Mouse (Mus musculus): Measurements from ENCODE around the gene AI413582. TPM values are rescaled to one million over a fixed set of nuclear protein-coding genes. Genes with fewer than 3 reads are reported as not detected.

Gene AI413582
- 100 to 1,000 TPM in 2 of 3 experiments, 10 to 100 TPM in 1; 97.7 to 129 (median 111) TPM for polyA plus RNA-seq (2017; shearing (Covaris generic))

DNA sequence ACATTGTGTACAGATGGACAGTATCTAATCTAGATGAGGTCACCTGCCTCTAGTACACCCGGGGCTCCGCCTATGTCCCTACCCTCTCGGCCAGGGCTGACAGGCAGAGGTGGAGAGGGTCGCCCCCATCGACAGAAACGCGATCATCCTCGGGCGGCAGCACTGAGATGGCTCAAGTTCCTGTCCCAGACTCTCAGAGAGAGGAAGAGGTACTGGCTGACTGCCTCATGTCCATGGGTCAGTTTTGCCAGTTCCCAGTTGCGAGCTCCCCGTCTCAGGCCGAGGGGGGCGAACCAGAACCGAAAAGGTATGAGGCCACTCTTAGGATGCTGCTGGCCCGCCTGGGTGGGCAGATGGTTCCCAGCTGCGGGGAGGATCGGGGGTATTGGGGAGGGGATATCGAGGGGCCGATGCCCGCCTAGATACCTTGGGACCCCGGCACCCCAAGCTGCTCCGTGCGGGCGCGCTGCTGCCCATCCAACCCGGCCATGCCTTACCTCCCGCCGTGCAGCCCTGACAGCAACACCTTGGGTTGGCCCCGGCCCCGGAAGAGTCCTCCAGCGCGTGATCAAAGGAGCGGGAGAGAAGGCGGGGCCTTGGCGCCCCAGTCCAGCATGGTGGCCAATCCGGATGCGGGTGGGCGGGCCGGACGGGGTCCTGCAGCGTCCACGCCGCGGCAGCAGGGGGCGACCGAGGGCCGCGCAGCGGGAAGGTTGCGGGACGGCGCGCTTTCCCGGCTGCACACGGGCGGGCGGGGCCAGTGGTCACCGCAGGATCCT is at the start of gene AI413582:
Gene AI413582 (minus strand): TSS at position 594 of the 779 bp plus-strand sequence.
- ATAC-seq: peak; percentile 99

DNA sequence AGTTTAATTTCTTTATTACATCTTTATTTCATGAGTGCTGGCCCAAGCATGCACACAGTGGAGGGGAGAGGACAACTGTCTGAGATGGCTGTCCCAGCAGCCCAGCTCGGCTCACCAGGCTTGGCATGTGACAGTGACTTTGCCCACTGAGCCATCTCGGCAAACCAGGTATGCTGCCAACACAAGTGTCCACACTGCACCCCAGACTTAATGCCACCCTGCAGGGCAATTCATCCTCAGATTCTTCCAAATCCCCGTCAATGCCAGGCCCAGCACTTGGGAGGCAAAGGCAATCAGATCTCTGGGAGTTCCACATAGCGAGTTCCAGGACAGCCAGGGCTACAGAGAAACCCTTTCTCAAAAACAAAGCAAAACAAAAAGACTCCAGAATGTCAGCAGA is 47.5 kb upstream of the AI413582 start:
- ATAC-seq: no peak

- ATAC-seq: no peak
These were observed 46.4 kb upstream of the AI413582 start for GRCm38 (mm10) chr17:27611994-27612393.

DNA sequence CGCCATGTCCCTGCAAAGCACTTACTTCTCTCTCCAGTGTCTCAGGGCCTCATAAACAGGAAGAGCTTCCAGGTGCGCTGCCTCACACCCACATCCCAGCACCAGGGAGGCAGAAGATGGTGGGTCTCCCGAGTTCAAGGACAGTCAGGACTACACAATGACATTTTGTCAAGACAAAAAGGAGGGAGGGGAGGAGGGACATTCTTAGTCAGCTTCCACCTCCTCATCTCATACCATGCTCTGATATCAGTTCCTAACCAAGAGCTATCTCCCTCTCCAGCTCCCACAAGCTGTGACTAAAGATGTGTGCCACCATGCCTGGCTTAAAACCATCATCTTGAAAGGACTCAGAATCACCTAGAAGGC is 45.9 kb upstream of the AI413582 start:
- no peak for ATAC-seq

- no peak for ATAC-seq
These were observed 45.3 kb upstream of the AI413582 start for GRCm38 (mm10) chr17:27610679-27611518.

GRCm38 (mm10) chr17:27609576-27609975 is 44.0 kb upstream of the AI413582 start:
- no peak for ATAC-seq

- ATAC-seq: no peak
These were observed 38.1 kb upstream of the AI413582 start for GRCm38 (mm10) chr17:27603522-27604234.

DNA sequence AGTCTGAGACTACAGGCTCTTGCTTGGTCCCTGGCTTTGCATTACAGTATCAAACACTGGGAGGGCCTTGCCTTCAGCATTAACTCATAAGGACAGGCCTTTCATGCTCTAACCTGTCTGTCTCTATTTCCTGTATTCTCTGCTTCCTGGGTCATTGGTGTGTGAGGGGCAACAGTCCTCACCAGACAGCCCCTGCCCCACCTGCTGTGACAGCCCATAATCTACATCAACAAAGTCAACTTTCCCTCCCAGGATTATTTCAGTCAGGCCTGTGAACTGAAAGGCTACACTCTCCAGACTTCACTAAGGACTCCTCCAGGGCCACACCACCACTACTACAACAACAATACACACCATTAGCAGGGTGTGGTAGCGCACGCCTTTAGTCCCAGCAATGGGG is 37.5 kb upstream of the AI413582 start:
- no peak for ATAC-seq

- ATAC-seq: no peak
These were observed 35.3 kb upstream of the AI413582 start for GRCm38 (mm10) chr17:27600869-27601268.

GRCm38 (mm10) chr17:27600286-27600685 is 34.7 kb upstream of the AI413582 start:
- ATAC-seq: no peak

DNA sequence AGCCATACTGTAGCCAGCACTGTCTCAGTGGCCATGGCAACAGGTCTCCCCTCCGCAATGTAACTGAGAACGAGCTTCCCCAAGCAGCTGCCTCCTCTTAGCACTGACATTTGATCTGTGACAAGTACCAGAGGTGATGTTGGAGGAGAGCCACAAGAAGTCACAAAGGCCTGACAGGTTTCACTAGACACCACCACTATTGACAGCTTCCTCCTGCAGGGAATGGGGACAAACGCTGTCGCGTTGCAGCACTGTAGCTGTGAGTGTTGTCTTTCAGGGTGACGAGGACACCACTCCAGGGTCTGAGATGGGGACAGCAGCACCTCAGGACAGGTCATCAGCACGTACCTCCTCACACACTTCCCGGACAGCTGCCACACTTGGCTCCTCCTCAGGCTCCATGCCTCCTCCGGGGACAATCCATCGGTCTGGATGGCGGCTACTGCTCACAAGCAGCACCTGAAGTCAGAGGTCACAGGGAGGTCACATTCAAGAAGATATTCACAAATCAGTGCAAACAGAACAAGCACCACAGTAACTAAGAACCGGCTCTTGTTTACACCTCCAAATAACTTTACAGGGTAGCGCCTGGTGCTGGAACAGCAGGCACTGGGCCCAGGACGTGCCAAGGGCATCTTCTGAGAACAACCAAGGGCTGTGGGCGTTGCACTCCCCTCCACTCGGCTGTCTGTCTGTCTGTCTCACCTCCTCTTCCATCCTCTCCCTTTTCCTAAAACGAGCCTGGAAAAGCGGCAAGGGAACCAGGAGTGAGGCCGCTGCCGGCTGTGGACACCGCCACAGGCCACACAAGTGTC is 31.0 kb upstream of the AI413582 start:
- ATAC-seq: no peak

DNA sequence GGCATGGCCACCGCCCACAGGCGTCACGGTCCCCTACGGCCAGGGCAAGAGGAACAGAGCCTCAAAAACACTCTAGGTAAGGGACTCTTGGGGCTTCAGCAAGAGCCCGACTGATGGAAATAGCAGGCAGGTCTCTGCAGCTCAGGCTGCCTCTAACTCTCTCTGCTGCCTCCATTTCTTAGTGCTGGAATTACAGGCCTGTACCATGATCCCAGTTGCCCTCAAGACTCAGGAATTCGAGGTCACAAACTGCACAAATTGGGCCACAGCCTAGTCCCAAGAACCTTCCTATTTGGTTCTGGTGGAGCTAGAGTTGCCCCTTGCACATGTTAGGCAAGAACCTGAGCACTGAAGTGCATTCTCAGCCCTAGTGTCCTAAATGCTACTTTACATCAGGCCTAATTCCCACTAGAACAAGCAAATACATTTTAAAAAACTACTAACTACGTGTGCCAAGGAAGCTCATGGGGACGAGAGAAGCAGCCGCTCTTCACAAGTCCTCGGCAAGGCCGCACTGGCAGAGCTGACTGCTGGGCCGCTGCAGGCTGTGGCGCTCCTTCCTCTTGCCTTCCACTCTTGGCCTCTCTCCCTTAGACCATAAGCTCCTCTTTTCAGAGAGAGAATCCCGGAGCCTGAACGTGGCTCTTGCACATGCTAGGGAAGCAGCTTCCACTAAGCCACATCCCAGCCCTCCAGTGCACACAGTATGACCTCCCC is 30.3 kb upstream of the AI413582 start:
- ATAC-seq: no peak

DNA sequence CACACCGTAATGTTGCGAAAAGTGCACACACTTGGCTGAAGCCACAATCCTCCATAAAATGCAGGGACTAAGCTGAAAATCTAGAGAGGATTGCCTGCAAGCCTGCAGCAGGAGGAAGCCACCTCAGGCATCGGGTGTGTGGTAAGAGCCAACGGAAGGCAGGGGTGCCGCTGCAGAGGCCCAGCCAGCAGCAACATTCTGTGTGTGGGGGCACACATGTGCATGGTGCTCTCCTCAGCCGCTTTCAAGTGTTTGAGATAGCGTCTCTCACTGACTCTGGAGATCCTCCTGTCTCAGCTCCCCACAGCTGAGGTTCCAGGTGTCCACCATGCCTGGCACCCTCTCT is 27.0 kb upstream of the AI413582 start:
- no peak for ATAC-seq

- peak; percentile 70 for ATAC-seq
These were observed 26.4 kb upstream of the AI413582 start for GRCm38 (mm10) chr17:27591826-27592564.

DNA sequence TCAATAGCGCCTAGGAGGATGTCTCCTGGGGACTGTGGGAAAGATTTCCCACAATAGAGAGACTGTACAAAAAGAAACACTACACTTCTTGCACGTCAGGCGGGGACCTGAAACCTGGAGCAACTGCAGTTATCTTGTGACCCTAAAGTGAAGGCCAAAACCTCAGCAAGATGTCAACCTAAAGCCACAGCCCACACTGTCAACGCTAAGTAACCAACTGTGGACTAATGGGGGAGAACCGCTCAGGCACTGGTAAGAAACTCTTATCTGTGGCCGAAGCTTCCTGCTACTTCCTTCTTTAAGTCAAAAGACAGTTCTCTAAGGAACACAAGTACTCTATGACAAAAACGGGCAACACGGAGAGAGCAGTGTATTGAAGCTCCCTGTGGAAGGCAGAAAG is 22.7 kb upstream of the AI413582 start:
- no peak for ATAC-seq

DNA sequence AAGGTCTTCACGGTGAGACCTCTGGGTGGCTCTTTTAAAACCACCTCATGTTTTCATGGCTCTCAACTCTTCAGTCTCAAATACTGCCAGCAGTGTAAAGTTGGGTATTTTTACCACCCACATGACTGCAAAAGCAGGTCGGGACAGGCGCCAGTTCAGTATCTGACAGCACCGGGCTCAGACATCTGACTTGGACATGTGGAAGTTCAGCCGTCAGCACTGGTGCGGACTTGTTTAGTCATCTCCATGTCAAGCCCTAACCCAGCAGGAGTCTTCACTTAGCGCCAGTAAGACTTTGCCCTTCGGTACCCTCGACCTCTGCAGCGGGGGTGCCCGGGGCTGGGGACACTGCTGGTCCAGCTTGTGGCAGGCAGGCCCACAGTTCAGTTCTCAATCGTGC is 21.7 kb upstream of the AI413582 start:
- ATAC-seq: no peak

DNA sequence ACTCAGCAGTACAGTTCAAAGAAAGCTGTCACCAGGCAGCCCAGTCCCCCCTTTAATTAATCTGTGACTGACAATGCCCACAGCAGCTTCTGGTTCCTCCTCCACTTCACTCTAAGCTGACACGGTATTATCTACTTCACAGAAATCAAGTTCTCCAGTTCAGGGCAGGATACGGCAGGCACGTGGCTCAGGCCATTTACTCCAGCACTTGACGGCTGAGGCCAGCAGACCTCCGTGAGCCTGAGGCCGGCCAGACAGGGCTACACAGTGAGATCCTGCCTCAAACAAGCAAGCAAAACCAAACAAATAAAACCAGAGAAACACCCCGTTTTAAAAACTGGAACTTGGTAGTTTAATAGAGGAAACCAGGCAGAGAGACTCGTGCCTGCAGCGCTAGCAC is 21.1 kb upstream of the AI413582 start:
- ATAC-seq: no peak

GRCm38 (mm10) chr17:27583185-27583894 is 17.8 kb upstream of the AI413582 start:
- ATAC-seq: no peak

DNA sequence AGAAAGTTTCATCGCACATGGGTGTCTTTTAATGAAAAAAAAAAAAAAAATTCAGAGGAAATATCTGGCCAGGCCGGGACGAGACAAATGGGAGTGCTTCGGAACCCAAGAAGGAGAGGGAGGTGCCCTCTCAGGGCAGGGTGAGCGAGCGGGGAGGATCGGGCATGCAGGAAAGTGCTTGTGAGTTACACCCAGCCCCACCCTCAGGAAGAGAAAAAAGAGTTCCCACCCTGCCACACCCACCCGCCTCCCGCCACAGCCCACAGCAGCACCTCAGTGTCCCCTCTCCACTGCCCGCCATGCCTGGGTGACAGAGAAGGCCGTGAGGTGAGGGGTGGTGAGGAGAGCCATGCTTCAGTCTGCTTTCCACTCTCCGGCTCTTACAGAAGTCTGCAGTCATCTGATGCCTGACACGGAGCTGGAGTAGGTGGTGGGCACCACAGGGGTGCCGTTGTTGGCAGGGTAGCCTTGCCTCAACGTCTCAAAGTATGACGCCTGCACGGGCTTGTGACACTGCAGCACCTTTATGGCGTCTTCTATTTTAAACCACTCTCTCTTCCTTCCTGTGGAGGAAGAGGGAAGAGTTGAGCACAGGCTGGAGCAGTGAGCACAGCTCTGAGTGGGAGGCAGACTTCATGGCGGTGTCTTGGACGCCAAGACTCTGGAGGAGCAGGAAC is 15.0 kb upstream of the AI413582 start:
- ATAC-seq: no peak

DNA sequence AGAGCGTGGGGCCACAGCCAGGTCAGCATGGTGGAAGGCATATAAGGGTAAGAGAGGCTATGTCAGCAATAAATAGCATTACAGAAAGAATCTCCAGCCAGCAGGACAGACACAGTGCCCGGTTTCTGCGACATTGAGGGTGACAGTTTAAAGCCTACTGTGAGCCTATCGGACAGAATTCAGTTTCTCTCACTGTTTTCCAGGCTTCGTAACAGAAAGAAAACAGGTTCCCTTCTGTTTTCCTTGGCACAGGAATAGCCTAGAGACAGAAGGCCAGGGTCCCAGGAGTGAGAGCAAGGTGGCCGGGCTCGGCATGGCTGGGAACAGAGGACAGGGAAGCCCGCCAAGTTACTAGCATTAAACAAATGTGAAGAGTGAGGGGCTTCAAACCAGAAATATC is 14.3 kb upstream of the AI413582 start:
- ATAC-seq: no peak
